Mouse (Mus musculus) liver, embryonic 16.5 days (tissue): ENCODE measurements around the gene Gm44503. TPM values are rescaled to one million over a fixed set of nuclear protein-coding genes. Genes with fewer than 3 reads are reported as not detected.

ENCODE experiments used
- ATAC-seq: fragments of 200-750 bp; cut with Nextera tagmentation; 2 replicates; pipeline ENCODE4 v1.8.0; 2017; ENCODE audit warnings: low read depth, mild to moderate bottlenecking, moderate number of reproducible peaks, moderate library complexity
- H3K27ac ChIP-seq: fragments of 300-500 bp; sonication (generic); 2 replicates; pipeline ENCODE4 v1.5.1; 2014; ENCODE audit warnings: mild to moderate bottlenecking, low read length
- H3K27me3 ChIP-seq: fragments of 300-500 bp; sonication (generic); 2 replicates; pipeline ENCODE4 v1.6.1; 2014; ENCODE audit warnings: low read depth, low read length, mixed read lengths; ENCODE audit not compliant: control insufficient read depth, insufficient read depth
- H3K36me3 ChIP-seq: fragments of 300-500 bp; sonication (generic); 2 replicates; pipeline ENCODE4 v1.6.1; 2014; ENCODE audit warnings: mild to moderate bottlenecking; ENCODE audit not compliant: control insufficient read depth, insufficient read depth
- H3K4me1 ChIP-seq: fragments of 300-500 bp; sonication (generic); 2 replicates; pipeline ENCODE4 v1.6.1; 2014; ENCODE audit warnings: low read depth, low read length, mixed read lengths; ENCODE audit not compliant: control insufficient read depth
- H3K4me2 ChIP-seq: fragments of 300-500 bp; sonication (generic); 2 replicates; pipeline ENCODE4 v1.6.1; 2014; ENCODE audit warnings: low read depth, low read length, mixed read lengths
- H3K4me3 ChIP-seq: fragments of 300-500 bp; sonication (generic); 2 replicates; pipeline ENCODE4 v1.5.1; 2014; ENCODE audit warnings: low read depth, mild to moderate bottlenecking, low read length
- H3K9ac ChIP-seq: fragments of 300-500 bp; sonication (generic); 2 replicates; pipeline ENCODE4 v1.6.1; 2014; ENCODE audit warnings: low read depth, low read length
- H3K9me3 ChIP-seq: fragments of 300-500 bp; sonication (generic); replicated peaks from 2 replicates; pipeline ENCODE4 v1.6.1; 2016; ENCODE audit warnings: low read length; ENCODE audit not compliant: control insufficient read depth
- WGBS: fragments of 180-500 bp; shearing (Covaris S2); extraction: QIAGEN DNeasy Blood & Tissue Kit; methylation state at CpG from one replicate; pipeline ENCODE4 v1.1.7; 2014; ENCODE audit not compliant: insufficient replicate concordance; 5-methylcytosine and 5-hydroxymethylcytosine counted together
- microRNA-seq: library from miRNA; unstranded; fragments of <30 nt; microRNA quantifications from one replicate; pipeline ENCODE4, GENCODE M21; 2016
- polyA plus RNA-seq: library from polyadenylated mRNA; unstranded; fragments of >200 nt; fragmentation: Nextera tagmentation; extraction: Ambion mirVana; gene quantifications from 2 replicates; pipeline ENCODE4 v1.2.1, GENCODE M21; 2015

The Gm44503 gene
- polyA plus RNA-seq, 1 experiment from 2014 or later: not detected

DNA sequence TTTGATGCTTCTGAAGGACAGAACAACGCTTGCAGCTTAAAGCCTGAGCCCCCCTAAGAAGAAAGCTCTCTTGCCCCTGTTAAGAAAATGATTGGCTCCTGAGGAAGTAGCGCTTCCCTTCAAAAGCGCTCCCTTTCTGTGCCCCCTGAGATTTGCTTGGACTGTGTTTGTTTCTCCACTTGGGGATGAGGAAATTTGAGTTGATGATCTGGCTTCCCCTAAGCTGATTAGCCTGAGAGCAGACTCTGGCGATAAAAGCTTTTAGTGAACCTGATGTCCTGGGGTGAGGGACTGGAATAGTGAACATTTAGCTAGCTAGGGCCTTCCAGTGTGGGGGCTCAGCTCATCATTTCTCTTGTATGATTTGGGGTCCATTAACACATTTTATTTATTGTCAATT, 90.3 kb downstream of the Gm44503 start:
- Histone ChIP-seq H3K27ac (no peak overlapping the region), H3K4me1 (peaks cover 9% of the 10 kb centered on the region), H3K4me3 (no peak overlapping the region), H3K9ac (no peak overlapping the region), H3K27me3 (no peaks in the 10 kb centered on the region), H3K4me2 (no peak overlapping the region), H3K36me3 (no peaks in the 10 kb centered on the region), H3K9me3 (no peaks in the 10 kb centered on the region)
- WGBS: 17% methylated on average over 4 of the region's 4 CpGs
- ATAC-seq: no peak

DNA sequence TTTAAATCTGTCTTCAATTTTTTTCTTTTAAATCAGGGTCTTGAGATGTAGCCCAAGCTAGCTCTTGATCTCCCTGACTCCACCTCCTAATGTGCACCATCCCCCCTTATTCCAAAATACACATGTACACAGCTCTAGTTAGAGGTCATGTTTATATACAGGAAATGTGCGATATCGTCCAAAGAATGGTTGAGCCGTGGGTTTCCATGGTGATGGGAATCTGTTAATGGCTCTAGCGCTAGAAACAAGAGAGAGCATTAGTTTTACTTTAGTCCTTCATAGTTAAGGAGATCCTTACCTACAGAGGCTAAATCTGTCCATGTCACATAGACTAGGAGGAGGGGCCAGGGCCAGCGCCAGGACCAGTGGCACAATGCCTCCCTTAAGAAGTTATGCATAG, 91.2 kb downstream of the Gm44503 start:
- Histone ChIP-seq H3K4me1 (peaks cover 4% of the 10 kb centered on the region), H3K27me3 (no peaks in the 10 kb centered on the region), H3K27ac (no peak overlapping the region), H3K4me2 (no peak overlapping the region), H3K4me3 (no peak overlapping the region), H3K36me3 (no peaks in the 10 kb centered on the region), H3K9me3 (no peaks in the 10 kb centered on the region), H3K9ac (no peak overlapping the region)
- 65% methylated on average over 5 of the region's 5 CpGs for WGBS
- ATAC-seq: no peak

DNA sequence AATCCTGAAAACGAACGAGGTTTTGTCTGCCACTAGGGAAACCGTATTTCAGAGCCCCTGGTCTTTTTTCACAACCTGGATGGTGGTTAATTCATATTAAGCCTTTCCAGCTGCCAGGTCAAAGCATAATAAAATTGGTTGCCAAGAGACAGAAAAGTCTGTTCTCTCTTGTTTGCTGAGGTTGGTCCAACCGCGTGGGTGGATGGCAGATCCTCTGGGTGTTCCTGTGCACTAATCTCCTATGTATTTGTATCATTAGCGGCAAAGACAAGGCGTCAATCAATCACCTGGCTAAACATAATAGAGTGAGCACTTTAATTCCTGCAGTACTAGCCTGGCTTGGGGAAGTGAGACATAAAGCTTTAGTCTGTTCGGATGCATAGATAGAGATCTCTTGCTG, 92.0 kb downstream of the Gm44503 start:
- Histone ChIP-seq H3K36me3 (no peaks in the 10 kb centered on the region), H3K9ac (no peak overlapping the region), H3K4me1 (no peaks in the 10 kb centered on the region), H3K4me3 (no peak overlapping the region), H3K27ac (no peak overlapping the region), H3K4me2 (no peak overlapping the region), H3K27me3 (no peaks in the 10 kb centered on the region), H3K9me3 (no peaks in the 10 kb centered on the region)
- WGBS: 53% methylated on average over 8 of the region's 8 CpGs
- no peak for ATAC-seq

DNA sequence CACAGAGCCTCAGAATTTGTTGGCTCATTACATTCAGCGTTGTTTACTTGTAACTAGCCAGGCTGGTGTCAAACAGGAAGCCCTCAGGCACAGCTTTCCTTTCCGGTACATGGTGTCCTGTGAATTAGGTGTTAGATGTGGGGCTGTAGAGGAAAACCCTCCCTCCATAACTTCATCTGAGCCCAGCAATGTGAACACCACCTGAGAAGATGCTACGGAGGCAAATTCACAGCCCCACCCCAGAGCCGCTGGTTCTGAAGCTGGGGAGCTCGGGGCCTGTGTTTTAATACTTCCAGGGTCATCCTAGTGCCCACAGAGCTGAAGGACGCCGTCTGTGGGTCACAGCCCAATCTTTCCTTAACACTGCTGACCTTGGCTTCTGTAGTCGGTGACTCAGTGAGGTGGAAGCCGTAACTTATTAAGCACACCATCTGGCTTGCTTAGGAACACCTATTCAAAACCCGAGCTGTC, 96.8 kb downstream of the Gm44503 start:
- no peak overlapping the region for H3K27ac ChIP-seq
- WGBS: 56% methylated on average over 10 of the region's 10 CpGs
- no peaks in the 10 kb centered on the region for H3K4me1 ChIP-seq
- no peak overlapping the region for H3K9ac ChIP-seq
- no peaks in the 10 kb centered on the region for H3K36me3 ChIP-seq
- H3K4me3 ChIP-seq: no peak overlapping the region
- no peaks in the 10 kb centered on the region for H3K27me3 ChIP-seq
- H3K9me3 ChIP-seq: no peaks in the 10 kb centered on the region
- ATAC-seq: no peak
- H3K4me2 ChIP-seq: no peak overlapping the region

DNA sequence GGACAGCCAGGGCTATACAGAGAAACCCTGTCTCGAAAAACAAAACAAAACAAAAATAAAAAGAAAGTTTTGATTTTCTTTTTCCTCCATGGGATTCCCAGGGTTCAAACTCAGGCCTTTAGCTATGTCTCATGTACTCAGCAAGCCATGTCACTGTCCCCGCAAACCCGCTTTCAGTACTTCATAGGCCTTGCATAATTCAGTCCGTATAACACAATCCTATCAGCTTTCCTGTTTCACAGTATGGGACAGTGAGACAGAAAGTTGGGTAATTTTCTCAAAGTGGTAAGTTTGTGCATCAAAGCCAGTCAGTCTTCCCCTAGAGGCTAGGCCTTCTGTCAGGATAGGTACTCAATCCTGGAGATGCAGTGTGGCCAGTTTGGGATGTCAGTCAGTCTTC, 100.6 kb downstream of the Gm44503 start:
- Histone ChIP-seq H3K9me3 (no peaks in the 10 kb centered on the region), H3K27me3 (no peaks in the 10 kb centered on the region), H3K4me2 (no peak overlapping the region), H3K27ac (no peak overlapping the region), H3K9ac (no peak overlapping the region), H3K4me3 (no peak overlapping the region), H3K36me3 (no peaks in the 10 kb centered on the region), H3K4me1 (no peaks in the 10 kb centered on the region)
- WGBS: 76% methylated on average over 4 of the region's 4 CpGs
- no peak for ATAC-seq

DNA sequence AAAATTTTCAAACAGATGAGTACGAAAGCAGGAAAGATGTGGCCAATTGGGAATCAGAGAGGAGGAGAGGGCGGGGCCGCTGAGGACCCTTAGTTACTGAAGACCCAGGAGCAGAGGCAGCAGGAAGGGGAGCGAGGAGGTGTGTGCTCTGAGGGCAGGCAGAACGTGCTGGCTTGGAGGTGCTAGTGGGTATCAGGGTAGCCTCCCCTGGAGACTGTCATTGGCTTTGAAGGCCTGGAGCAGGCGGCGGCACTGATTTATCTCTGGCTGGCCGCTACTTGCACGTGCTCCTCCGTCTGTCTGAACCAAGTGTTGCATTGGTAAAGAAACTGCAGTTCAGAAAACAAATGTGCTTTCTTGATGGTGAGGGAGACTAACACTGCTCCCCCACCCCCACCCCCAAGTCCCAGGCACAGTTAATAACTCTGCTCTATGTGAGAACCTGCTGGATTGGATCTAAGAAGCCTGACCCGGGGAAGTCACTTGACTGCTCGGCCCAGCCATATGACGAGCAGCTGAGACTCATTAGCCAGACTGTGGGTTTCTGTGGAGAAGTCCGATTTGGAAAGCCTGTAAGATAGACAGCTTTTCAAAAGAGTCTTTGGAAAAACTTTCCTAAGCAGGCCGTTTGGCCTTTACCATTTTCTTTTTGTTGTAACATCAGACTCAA, 105.1 kb downstream of the Gm44503 start:
- WGBS: 61% methylated on average over 15 of the region's 15 CpGs
- H3K36me3 ChIP-seq: no peaks in the 10 kb centered on the region
- peaks cover 7% of the 10 kb centered on the region for H3K4me1 ChIP-seq
- no peak overlapping the region for H3K4me2 ChIP-seq
- H3K9me3 ChIP-seq: no peaks in the 10 kb centered on the region
- no peak for ATAC-seq
- no peak overlapping the region for H3K9ac ChIP-seq
- H3K27me3 ChIP-seq: no peaks in the 10 kb centered on the region
- H3K4me3 ChIP-seq: no peak overlapping the region
- no peak overlapping the region for H3K27ac ChIP-seq

Small RNA genes lying within 50 kb of the gene (microRNA-seq; reads per million reads assigned to microRNA genes)
- gene Gm27353: not detected

Other genes with a start within 250 kb of the Gm44503 start
- gene Prtg, start 152.0 kb upstream of the Gm44503 start, polyA plus RNA-seq: 0.11 and 0.26 TPM in 2 replicates
- 0.08 TPM in 2 replicates for gene Pygo1, start 33.2 kb upstream of the Gm44503 start, polyA plus RNA-seq
- gene Dyx1c1, start 67 bp upstream of the Gm44503 start, polyA plus RNA-seq: 0.05 and 0.06 TPM in 2 replicates
- gene Ccpg1os, start 26.5 kb downstream of the Gm44503 start, polyA plus RNA-seq: 2.2 and 2.5 TPM in 2 replicates
- 11.3 and 13.3 TPM in 2 replicates for gene Ccpg1, start 26.6 kb downstream of the Gm44503 start, polyA plus RNA-seq
- gene Pigb, start 81.5 kb downstream of the Gm44503 start, polyA plus RNA-seq: 4.7 and 5.0 TPM in 2 replicates
- 6.7 and 6.8 TPM in 2 replicates for gene Rab27a, start 86.0 kb downstream of the Gm44503 start, polyA plus RNA-seq
- gene Khdc3, start 143.0 kb downstream of the Gm44503 start, polyA plus RNA-seq: 0.05 and 0.08 TPM in 2 replicates
- not detected in 2 replicates for gene Gm20509, start 143.6 kb downstream of the Gm44503 start, polyA plus RNA-seq
- gene Rsl24d1, start 154.6 kb downstream of the Gm44503 start, polyA plus RNA-seq: 33.3 and 34.9 TPM in 2 replicates